Mouse (Mus musculus): ENCODE data around the gene Eci3. TPM values are rescaled to one million over a fixed set of nuclear protein-coding genes. Genes with fewer than 3 reads are reported as not detected.

Eci3 gene
- total and polyA plus RNA-seq, 3 experiments, result 0.35 to 0.93 TPM; not detected in 1

DNA sequence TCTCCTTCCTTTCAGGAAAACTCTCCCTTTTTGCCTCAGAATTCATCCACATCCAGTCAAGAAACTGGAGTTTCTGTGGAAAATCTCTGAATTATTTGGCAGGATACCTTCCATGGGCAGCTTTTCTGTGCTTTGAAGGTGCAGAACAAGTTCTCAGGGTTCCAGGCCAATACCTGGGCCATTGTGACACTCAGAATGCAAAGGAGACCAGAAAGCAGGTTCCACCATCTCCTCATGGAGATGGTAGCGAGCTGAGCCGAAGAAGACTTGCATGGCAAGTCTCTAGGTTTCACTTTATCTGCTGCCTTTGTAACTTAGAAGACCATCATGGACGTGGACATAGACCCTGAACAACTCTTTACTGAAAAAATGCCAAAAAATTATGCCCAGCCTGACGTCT, 39.4 kb downstream of the Eci3 start, which contains the start of the genes Fam217a and 4933417A18Rik:
Gene Fam217a, minus strand, starts transcription at position 101 of the 400 bp plus-strand sequence.
Gene 4933417A18Rik, plus strand, starts transcription at position 200 of the 400 bp plus-strand sequence.
- no peak within 1 kb of the TSS for H3K27ac ChIP-seq (ENCODE audit: control insufficient read depth, low read depth, low read length)
- no peaks in the 10 kb centered on the region for H3K4me1 ChIP-seq (ENCODE audit: control insufficient read depth in 1 of 2, insufficient read depth in 2 of 2, low read length in 2 of 2)
- no peaks in the 10 kb centered on the region for H3K9me3 ChIP-seq (replicated peaks; ENCODE audit: insufficient read depth, low read length)
- no peaks in the 10 kb centered on the region for H3K36me3 ChIP-seq (ENCODE audit: control insufficient read depth in 1 of 2, insufficient read depth in 2 of 2, low read length in 2 of 2)
- no peaks in the 10 kb centered on the region for H3K79me2 ChIP-seq (ENCODE audit: control insufficient read depth, insufficient read depth, low read length, poor library complexity)
- H3K4me3 ChIP-seq (ENCODE audit: control insufficient read depth in 1 of 2, insufficient read depth in 1 of 2, low read depth in 2 of 2, low read length in 2 of 2), result no peak within 1 kb of the TSS
- H3K27me3 ChIP-seq (ENCODE audit: control insufficient read depth in 1 of 2, insufficient read depth in 2 of 2, low read length in 2 of 2), result peaks cover 0 to 4% of the 10 kb centered on the region in 2 experiments
- DNase-seq (ENCODE audit: low read depth, low spot score), result no peak
- TF ChIP-seq GATA1 (IDR thresholded peaks at IDR 0.05; ENCODE audit: low read depth, low read length), result no peak
- no peak for TF ChIP-seq NELFE (IDR thresholded peaks at IDR 0.05; ENCODE audit: low read depth, low read length)
- TF ChIP-seq CTCF (IDR thresholded peaks at IDR 0.05 in 2 of 3, conservative IDR thresholded peaks at IDR 0.05 in 1 of 3; ENCODE audit: control insufficient read depth in 1 of 3, insufficient read depth in 1 of 3, low read depth in 2 of 3, low read length in 3 of 3, poor library complexity in 1 of 3, severe bottlenecking in 1 of 3), result no peak
- no peak for TF ChIP-seq UBTF (IDR thresholded peaks at IDR 0.05; ENCODE audit: borderline replicate concordance, insufficient read depth, low read depth, low read length)
- TF ChIP-seq CHD1 (IDR thresholded peaks at IDR 0.05; ENCODE audit: low read depth, low read length), result no peak
- no peak for TF ChIP-seq MYC (IDR thresholded peaks at IDR 0.05; ENCODE audit: low read depth, low read length)
- TF ChIP-seq ETS1 (IDR thresholded peaks at IDR 0.05; ENCODE audit: low read depth, low read length), result no peak
- TF ChIP-seq ZKSCAN1 (IDR thresholded peaks at IDR 0.05; ENCODE audit: low read depth, low read length), result no peak
- no peak for TF ChIP-seq MYB (IDR thresholded peaks at IDR 0.05; ENCODE audit: low read depth, low read length)
- no peak for TF ChIP-seq SMC3 (IDR thresholded peaks at IDR 0.05; ENCODE audit: low read depth, low read length)
- TF ChIP-seq SIN3A (IDR thresholded peaks at IDR 0.05; ENCODE audit: low read length), result no peak
- no peak for TF ChIP-seq ZMIZ1 (IDR thresholded peaks at IDR 0.05; ENCODE audit: low read depth, low read length)
- TF ChIP-seq CHD2 (IDR thresholded peaks at IDR 0.05; ENCODE audit: low read length), result no peak
- H3K9ac ChIP-seq (ENCODE audit: control insufficient read depth, low read depth, low read length, poor library complexity, severe bottlenecking), result no peak within 1 kb of the TSS

- TF ChIP-seq ZC3H11A (IDR thresholded peaks at IDR 0.05; ENCODE audit: low read depth, low read length), result no peak
- no peak for TF ChIP-seq UBTF (IDR thresholded peaks at IDR 0.05; ENCODE audit: borderline replicate concordance, insufficient read depth, low read depth, low read length)
- no peak for TF ChIP-seq MXI1 (IDR thresholded peaks at IDR 0.05; ENCODE audit: low read depth, low read length)
- TF ChIP-seq NRF1 (IDR thresholded peaks at IDR 0.05; ENCODE audit: insufficient read depth, low read depth, low read length, poor library complexity, severe bottlenecking), result no peak
- no peak for TF ChIP-seq CHD2 (IDR thresholded peaks at IDR 0.05; ENCODE audit: low read length)
- no peak for TF ChIP-seq MEF2A (IDR thresholded peaks at IDR 0.05; ENCODE audit: extremely low read depth, insufficient replicate concordance, low read depth, low read length, poor library complexity, severe bottlenecking)
- no peak for TF ChIP-seq RAD21 (IDR thresholded peaks at IDR 0.05; ENCODE audit: low read depth, low read length)
- TF ChIP-seq KAT2A (conservative IDR thresholded peaks at IDR 0.05; ENCODE audit: low read depth, low read length), result no peak
- TF ChIP-seq USF1 (IDR thresholded peaks at IDR 0.05; ENCODE audit: low read depth, low read length), result no peak
- TF ChIP-seq ZKSCAN1 (IDR thresholded peaks at IDR 0.05; ENCODE audit: low read depth, low read length), result no peak
- TF ChIP-seq POLR2AphosphoS5 (IDR thresholded peaks at IDR 0.05; ENCODE audit: borderline replicate concordance, low read depth, low read length), result no peak
- TF ChIP-seq TBP (IDR thresholded peaks at IDR 0.05; ENCODE audit: low read depth, low read length), result no peak
- TF ChIP-seq MAZ (IDR thresholded peaks at IDR 0.05; ENCODE audit: low read depth, low read length), result no peak
- no peak for TF ChIP-seq CTCF (IDR thresholded peaks at IDR 0.05 in 2 of 3, conservative IDR thresholded peaks at IDR 0.05 in 1 of 3; ENCODE audit: control insufficient read depth in 1 of 3, insufficient read depth in 1 of 3, low read depth in 2 of 3, low read length in 3 of 3, poor library complexity in 1 of 3, severe bottlenecking in 1 of 3)
- no peak for TF ChIP-seq POLR2AphosphoS2 (IDR thresholded peaks at IDR 0.05; ENCODE audit: low read length)
- no peak for TF ChIP-seq POLR2A (IDR thresholded peaks at IDR 0.05; ENCODE audit: control insufficient read depth in 1 of 2, insufficient read depth in 1 of 2, low read depth in 1 of 2, low read length in 2 of 2, poor library complexity in 1 of 2)
- no peak for TF ChIP-seq CHD1 (IDR thresholded peaks at IDR 0.05; ENCODE audit: low read depth, low read length)
- TF ChIP-seq SMC3 (IDR thresholded peaks at IDR 0.05; ENCODE audit: low read depth, low read length), result no peak
- no peak for TF ChIP-seq BHLHE40 (IDR thresholded peaks at IDR 0.05; ENCODE audit: borderline replicate concordance, low read depth, low read length)
- Histone ChIP-seq H3K27me3 (ENCODE audit: control insufficient read depth in 1 of 2, insufficient read depth in 2 of 2, low read length in 2 of 2) (peaks cover 1 to 4% of the 10 kb centered on the region in 2 experiments; a peak in 2 of 4 replicates), H3K4me1 (ENCODE audit: control insufficient read depth in 1 of 2, insufficient read depth in 2 of 2, low read length in 2 of 2) (no peaks in the 10 kb centered on the region), H3K79me2 (ENCODE audit: control insufficient read depth, insufficient read depth, low read length, poor library complexity) (no peaks in the 10 kb centered on the region), H3K4me3 (ENCODE audit: control insufficient read depth in 1 of 2, insufficient read depth in 1 of 2, low read depth in 2 of 2, low read length in 2 of 2) (no peak overlapping the region), H3K9me3 (replicated peaks; ENCODE audit: insufficient read depth, low read length) (no peaks in the 10 kb centered on the region), H3K9ac (ENCODE audit: control insufficient read depth, low read depth, low read length, poor library complexity, severe bottlenecking) (no peak overlapping the region), H3K36me3 (ENCODE audit: control insufficient read depth in 1 of 2, insufficient read depth in 2 of 2, low read length in 2 of 2) (no peaks in the 10 kb centered on the region), H3K27ac (ENCODE audit: control insufficient read depth, low read depth, low read length) (no peak overlapping the region)
- no peak for DNase-seq (ENCODE audit: low read depth, low spot score)
These were observed 47.0 kb downstream of the Eci3 start for GRCm38 (mm10) chr13:34916520-34917167.

Data from MEL (cell line).